Mouse (Mus musculus): Measurements from ENCODE around the gene Col7a1.

Gene Col7a1

DNA sequence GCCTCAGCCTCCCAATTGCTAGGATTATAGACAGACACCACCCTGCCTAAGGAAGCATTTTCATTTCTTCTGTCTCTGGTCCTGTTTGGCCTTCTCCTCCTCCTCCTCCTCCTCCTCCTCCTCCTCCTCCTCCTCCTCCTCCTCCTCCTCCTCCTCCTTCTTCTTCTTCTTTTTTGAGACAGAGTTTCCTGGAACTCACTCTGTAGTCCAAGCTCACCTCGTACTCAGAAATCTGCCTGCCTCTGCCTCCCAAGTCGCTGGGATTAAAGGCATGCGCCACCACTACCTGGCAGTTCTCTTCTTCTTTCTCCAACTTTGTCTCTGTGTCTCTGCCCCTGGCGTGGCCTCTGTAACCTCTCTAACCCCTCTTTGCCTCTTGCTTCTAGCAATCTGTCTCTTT lies 32.3 kb downstream of the Col7a1 start, which contains the start of gene Ucn2:
Gene Ucn2, plus strand, starts transcription at position 301 of the 400 bp plus-strand sequence.
- DNase-seq (ENCODE audit: inconsistent ontology term): no peak

DNA sequence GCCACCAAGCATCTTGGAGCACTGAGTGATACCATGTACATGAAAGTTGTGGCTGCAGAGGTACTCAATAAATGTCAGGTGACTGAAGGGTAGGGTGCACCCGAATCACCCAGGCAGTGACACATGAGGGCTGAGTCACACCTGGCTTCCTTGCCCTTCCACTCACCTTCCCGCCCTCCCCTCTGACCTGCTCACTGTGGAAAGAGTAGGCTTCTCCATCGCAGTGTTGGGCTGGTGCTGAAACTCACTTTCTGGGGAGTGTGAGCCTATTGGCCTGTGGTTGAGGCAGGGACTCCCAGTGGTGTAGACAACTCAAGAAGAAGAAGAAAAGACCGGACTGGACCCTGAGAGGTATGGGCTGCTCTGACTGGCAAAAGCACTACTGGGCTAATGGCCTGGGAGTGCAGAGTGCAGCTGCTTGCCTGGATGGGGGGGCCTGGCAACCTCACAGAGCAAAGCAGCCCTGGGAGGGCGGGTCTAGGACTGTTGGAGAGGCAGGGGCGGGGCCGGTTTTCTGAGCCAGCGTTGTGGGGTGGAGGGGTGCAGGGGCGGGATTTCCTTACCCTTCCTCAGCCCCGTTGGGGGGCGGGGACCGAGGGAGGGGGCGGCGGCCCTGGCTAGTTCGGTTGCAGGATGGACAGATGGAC lies 34.4 kb downstream of the Col7a1 start:
- DNase-seq (ENCODE audit: inconsistent ontology term): no peak

DNA sequence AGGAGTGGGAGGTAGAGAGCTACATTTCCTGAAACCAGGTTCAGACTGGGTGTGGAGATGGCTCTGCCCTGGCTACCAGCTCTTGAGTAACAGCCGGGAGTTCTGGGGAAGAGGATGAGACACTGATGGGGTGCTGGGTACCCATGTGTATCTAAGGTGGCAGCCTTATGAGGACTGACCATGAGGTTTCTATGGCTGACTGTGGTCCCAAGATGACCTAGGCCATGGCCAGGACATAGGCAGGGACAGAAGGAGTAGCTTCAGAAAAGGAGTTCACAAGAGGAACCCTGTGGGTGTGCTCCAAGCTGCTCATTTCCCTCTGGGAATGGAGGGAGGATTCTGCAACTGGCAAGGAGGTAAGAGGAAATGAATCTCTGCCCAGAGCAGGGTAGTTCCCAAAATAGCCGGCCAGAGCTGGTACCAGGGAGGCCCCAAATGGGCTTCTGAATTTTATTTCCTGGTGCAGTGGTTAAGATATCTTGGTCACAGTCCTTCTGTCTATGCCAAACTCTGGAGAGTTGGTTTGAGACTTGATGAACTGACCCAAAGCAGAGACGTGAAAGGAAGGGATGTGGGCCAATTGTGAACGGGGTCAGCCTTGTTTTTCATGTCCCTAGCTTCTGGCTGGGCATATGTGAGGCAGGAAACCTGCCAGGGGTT lies 36.5 kb downstream of the Col7a1 start:
- no peak for DNase-seq (ENCODE audit: inconsistent ontology term)

DNA sequence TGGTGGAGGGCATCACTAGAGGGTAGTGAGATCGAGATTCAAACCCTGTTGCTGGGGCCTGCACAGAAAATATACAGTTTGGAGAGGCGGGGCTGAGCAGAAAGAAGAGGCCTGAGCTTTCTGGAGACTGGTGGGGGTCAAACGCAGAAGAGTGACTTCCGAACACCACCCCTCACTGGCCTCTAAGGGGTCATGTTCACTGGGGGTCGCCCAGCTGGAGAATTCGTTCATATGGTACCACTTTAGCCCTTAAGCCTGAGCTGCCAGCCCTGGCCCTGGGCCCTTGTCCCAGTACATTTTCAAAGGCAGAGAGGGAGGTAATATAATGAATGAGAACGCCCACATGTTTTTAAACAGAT lies 37.1 kb downstream of the Col7a1 start:
- DNase-seq (ENCODE audit: inconsistent ontology term): peak; percentile 21

DNA sequence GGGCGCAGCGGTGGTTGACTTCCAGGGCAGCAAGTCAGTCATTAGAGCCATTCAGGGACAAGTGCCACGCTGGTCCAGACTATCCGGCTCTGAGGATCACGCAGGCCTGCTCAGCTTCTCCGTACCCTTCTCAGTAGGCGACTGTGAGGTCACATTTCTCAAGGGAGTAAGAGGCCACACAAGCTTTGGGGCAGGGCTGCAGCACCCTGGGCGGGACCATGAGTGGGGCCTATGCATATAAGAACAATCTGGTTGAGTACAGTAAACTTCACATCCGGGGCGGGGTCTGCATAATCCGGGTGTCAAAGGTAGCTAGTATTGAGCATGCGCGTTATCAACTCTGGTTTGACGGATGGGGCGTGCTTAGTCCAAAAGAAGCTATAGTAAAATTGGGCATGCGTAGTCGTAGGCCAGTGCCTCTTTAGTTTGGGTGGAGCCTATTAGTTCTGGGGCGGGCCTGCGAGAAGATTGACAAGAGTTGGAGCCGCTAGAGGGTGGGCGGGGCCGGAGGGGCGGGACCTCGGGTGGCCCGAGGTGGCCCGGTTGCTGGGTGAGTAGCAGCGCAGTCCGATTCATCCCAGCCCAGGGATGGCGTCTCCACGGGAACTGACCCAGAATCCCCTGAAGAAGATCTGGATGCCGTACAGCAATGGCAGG lies 38.2 kb downstream of the Col7a1 start, which contains the start of gene Pfkfb4:
Gene Pfkfb4, plus strand, starts transcription at position 351 of the 657 bp plus-strand sequence.
- peak; percentile 96 for DNase-seq (ENCODE audit: inconsistent ontology term)

DNA sequence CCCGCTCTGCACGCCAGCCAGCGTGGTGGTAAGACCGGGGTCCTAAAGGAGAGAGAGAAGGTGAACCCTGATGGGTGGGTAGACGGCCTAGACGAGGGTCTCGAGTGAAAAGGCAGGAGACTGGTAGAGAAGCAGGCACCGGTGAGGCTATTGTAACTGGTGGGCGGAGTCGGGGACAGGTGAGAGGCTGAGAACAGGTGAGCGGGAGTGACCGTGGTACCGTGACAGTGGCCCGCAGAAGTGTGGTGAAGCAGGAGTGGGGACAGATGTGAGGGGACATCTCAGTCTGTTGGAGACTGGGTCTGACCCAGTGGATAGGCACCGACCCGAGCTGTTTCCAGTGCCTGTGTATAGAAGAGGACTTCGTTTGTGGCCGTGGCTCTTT lies 38.7 kb downstream of the Col7a1 start:
- no peak for DNase-seq (ENCODE audit: inconsistent ontology term)

DNA sequence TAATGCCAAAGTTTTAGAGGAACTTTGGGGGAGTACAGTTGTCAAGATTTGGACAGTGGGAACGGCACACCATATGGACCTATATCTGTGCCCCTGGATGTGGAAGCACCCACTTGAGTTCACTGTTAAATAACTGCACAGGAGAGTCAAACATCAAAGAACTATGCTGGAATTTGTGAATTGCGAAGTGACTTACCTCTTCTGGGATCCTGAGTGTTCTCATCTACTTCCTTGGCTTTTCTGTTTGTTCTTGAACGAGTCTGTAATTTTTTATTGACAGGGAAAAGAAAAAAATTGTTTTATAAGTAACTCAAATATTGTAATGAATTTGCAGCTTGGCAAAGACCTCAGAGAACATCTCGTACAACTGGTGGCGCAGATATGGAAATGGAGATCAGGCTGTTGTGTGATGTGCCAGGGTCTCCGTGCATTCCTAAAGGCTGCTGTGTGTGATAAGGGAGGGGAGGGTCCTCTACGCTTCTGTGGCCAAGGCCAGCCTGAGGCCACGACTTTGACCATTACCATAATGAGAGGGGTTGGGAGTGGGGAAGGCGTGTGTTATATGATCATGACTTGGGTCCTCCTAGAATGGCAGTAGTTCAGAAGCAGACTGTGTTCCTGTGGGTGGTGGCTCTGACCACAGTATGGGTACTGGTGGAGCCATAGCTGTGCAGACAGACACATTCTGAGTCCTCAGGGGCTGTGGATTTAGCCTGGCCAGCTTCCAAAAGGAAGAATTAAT lies 39.4 kb downstream of the Col7a1 start:
- DNase-seq (ENCODE audit: inconsistent ontology term): no peak

DNA sequence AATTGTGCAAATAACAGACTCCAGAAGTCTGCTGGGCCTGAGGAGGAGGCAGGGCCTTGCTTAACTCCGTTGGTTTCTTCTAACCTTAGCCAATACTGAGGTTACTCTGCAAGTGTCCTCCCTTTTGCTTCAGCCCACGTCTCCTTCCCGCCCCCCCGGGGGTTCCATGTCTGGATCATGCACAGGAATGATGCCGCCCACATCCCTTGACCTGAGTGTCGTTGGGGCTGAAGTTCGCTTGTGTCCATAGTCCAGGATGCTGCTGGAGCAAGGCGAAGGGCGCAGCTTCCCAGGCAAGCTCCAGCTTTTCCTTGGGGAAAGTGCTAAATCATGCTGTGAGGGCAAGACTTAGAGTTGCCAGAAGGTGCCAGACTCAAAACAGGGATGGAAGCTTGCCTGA lies 43.0 kb downstream of the Col7a1 start:
- DNase-seq (ENCODE audit: inconsistent ontology term): no peak

DNA sequence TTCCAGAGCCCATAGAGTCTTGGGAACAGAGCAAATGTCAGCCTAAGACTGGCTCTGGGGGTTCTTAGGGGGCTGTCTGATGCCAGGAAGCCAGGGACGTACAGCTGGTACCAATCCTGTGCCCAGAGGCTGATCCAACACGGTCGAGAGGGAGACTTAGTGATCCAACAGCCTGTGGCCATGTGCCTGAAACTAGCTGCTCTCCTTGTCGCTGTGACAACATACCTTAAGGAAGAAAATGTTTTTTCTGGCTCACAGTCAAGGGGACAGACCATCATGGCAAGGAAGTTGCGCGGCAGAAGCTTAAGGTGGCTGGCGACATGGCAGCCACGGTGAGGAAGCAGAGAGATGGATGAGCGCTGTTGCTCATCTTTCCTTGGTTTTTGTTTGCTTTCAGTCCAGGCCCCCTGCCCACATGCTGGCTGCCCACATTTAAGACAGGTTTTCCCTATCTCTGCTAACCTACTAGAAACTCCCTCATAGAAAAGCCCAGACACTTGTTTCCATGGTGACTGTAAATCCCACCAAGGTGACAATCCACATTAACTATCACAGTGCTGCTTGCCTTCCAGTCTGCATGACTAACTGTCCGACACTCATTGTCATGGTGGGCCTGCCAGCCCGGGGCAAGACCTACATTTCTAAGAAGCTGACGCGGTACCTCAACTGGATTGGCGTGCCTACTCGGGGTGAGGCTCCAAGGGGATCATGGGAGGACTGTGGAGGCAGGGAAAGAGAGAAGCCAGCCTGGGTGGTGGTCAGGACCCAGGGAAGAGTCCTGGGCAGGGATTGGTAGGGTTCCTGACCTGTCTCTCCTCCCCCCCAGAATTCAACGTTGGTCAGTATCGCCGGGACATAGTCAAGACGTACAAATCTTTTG lies 45.1 kb downstream of the Col7a1 start:
- no peak for DNase-seq (ENCODE audit: inconsistent ontology term)

DNA sequence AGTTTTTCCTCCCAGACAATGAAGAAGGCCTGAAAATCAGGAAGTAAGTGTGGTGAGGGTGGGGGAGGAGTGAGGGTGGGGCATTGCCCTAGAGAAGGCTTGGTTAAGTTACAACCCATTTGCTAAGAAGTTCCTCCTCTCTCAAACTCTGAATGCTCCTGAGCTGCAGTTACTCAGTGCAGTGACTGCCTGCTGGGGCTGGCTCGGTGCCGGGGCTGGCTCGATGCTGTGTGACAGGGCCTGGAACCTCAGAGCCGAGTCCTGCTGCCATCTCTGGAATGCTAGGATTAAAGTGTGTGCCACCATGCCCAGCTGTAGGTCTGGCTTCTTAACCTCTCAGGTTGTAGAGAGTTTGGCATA lies 45.8 kb downstream of the Col7a1 start:
- peak; percentile 35 for DNase-seq (ENCODE audit: inconsistent ontology term)

DNA sequence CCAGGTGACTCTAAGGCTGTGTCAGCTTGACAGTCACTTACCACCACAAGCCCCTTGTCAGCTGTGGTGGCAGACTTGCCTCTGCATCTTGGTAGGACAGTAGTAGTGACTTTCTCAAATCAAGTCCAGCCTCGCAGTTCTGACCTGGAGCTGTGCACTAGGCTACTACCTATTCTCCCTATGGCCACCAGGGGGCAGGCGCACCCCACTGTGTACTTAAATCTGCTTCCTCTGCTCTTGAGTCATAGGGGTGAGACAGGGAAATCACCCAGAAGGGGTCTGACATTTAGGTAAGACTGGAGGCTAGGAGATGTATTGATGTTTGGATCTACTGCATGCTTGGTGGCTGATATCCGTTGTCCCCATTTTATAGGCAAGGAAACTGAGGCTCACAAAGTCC lies 47.3 kb downstream of the Col7a1 start:
- DNase-seq (ENCODE audit: inconsistent ontology term): peak; percentile 83

DNA sequence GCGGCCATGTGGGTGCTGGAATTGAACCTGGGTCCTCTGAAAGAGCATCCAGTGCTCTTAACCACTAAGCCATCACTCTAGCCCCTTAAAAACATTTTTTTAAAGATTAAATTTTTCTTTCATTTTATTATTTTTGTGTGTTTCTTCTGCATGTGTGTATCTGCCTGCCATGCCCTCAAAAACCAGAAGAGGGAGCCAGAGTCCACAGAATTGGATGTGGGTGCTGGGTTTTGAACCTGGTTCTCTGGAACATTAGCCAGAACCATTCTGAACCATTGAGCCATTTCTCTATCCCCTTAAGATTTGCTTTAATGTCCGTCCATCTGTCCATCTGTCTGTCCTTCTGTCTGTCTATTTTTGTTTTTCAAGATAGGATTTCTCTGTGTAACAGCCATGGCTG lies 49.8 kb downstream of the Col7a1 start:
- no peak for DNase-seq (ENCODE audit: inconsistent ontology term)

DNA sequence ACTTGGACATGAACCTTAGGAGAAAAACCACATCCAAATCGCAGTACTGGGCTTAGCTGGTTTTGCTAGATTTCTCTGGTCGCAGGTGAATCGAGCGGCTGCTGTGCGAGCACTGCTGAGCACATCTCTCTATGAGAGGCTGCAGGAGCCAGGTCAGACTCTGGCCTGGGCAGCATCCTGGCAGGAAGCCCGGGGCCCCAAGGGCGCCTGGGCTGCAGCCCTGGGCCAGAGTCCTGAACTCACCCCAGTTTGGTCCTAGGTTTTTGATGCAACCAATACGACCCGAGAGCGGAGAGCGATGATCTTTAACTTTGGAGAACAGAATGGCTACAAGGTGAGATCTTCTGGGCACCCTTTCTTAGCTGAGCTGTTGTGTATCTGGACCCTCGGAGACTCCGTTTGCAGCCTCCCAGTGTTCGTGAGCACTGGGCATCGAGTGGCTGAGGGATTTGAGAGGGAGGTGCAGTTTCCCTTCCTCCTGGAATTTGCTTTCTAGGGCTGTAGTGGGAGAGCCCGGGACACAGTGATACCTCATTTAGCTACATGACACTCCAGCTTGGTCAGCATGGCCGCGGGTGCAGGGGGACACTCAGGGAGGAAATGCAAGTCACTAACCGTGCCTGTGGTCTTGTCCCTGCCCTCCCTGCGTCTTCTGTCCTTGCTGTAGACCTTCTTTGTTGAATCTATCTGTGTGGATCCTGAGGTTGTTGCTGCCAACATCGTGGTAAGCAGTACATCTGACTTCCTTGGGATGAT lies 53.8 kb downstream of the Col7a1 start:
- DNase-seq (ENCODE audit: inconsistent ontology term): no peak

DNA sequence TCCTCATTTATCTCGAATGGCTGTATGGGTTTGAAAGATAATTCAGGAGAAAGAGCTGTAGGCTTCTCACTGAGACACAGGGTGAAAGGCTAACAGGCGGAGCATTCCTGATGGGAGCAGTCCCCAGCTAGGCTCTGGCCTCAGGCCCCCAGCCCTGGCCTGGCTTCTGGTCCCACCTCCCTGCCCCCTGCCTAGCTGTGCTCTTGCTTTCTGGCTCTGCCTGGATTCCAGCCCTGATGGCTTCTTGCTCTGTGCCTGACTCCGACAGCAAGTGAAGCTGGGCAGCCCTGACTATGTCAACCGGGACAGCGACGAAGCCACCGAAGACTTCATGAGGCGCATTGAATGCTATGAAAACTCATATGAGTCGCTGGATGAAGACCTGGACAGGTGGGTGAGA lies 54.7 kb downstream of the Col7a1 start:
- DNase-seq (ENCODE audit: inconsistent ontology term): no peak

DNA sequence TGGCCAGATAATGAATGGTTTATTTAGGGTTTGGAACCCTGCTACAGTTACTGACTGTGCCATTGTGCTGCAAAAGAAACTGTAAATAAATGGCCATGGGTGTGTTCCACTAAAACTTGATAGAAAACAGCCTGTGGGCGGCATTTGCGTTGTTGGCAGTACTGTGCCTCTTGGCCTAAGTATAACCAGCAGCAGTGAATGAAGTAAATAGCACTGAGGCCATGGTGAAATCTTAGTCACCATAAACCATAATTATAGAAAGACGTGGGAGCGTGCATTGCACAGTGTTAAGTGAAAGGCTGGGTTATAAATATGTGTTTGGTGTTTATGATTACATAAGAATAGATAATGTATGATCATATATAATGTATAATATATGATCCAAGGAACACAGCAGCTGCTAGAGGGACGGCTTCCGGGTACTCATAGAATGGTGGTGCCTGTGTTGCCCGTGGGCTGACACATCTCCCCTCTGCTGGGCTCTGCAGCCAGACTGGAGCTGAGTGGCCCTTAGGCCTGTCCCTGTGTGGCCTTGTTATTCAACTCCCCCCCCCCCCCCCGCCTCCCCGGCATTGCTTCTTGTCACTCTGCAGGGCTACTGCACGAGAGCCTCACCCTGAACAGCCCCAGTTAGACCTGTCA lies 55.7 kb downstream of the Col7a1 start:
- no peak for DNase-seq (ENCODE audit: inconsistent ontology term)

DNA sequence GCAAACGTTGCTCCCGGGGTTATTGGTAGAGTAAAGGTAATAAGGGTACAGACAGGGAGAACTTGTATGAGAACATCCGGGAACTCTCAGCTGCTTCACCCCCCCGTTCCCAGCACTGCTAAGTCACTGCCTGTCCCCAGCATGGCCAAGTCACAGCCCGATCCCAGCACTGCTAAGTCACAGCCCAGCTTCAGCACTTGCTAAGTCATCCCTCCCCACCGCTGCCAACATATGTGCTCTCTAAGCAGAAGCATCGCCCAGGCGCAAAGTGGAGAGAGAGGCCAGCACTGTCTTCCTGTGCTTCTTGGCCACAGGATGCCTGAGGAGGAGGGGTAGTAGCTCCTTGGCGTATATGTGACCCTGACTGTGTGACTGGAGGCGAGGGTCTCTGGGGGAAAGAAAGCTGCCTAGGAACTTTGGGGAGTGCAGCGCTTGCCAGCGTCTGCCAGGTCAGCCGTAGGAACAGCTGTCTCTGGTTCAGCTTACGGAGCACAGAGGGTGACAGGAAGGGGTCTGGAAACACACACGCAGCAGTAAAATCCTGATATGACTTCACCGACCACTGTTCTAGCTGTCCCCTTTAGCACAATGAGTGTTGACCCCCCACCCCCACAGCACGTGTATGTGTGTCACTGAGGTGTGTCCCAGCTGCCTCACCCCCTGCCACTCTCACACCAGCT lies 56.4 kb downstream of the Col7a1 start:
- no peak for DNase-seq (ENCODE audit: inconsistent ontology term)

DNA sequence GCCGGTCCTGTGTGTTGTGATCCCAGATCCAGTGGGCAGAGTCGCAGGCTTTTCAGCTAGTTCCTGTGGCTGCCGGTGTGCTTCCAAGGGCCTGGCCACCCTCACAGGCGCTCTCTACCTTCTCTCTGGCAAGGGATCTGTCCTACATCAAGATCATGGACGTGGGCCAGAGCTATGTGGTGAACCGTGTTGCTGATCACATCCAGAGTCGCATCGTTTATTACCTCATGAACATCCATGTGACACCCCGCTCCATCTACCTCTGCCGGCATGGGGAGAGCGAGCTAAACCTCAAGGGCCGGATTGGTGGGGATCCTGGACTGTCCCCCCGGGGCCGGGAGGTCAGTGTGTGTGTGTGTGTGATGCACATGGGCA lies 56.9 kb downstream of the Col7a1 start:
- DNase-seq (ENCODE audit: inconsistent ontology term): no peak

DNA sequence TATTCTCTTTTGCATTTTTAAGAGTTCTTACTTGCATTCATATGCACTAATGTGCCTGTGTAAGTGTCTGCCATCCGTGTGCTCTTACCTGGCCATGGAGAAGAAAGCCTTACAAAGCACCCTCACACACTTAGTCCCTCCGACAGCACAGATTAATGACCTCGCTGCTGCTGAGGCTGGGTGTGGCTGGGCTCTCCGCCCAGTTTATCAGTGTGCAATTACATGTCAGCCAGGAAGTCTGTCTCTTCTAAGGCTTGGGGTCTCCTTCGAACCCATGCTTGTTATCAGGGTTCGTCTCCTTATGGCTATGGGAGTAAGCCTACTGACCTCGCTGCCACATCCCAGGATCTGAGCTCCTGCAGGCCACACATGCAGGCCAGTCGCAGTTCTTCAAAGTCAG lies 62.0 kb downstream of the Col7a1 start:
- DNase-seq (ENCODE audit: inconsistent ontology term): no peak

DNA sequence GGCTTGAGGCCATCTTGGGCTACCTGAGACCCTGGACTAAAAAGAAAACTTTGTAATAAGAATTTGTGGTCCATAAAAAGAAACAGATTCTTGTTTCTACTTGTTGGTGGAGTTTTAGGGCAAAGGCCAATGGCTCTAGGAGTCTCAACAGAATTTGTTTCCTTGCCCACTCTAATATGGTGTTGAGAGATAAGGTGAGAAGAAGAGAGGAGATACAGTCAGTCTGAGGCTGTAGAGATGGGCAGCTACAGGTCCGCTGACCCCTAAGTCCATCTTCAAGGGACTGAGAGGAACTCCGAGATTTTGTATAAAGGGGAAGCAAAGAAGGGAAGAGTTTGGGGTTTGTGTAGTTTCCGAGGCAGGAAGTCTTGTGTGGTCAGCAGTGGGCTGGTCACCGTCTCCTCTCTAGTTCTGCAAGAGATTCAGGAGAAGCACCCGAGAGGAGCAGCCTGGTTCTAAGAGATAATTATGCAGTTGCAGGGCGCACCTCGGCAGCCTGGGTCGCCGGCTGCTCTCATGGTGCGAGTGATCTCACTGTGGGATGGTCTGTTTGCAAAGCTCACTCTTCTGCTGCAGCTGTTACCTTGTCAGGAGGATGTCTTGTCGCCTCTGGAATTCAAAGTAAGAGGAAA lies 63.7 kb downstream of the Col7a1 start:
- no peak for DNase-seq (ENCODE audit: inconsistent ontology term)
